Mouse (Mus musculus) ovary, postnatal 36 days (tissue): Measurements from ENCODE around the gene Cyth3.

ENCODE experiments used
- DNase-seq: peaks from one replicate; pipeline ENCODE4 v3.0.0; 2022; ENCODE audit warnings: low spot score, mixed read lengths

Gene Cyth3

DNA sequence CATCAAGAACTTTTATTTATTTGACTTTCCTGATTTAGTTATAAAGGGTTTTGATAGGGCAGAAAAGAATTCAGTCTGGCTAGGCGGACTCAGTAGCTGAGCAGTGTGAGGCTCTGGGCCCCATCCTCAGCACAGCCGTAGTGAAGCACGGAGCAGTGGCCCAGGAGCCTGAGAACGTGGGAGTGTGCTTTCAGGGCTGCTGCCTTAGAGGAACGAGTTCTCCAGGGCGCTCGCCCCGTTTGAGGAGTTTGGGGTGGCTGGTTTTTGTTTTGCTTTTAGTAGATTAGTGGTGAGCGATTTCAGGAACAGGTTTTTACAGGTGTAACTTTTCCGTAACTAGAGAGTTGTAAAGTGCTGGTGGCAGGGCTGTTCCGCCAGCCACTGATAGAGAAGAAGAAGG, 13.1 kb downstream of the Cyth3 start:
- DNase-seq: no peak

DNA sequence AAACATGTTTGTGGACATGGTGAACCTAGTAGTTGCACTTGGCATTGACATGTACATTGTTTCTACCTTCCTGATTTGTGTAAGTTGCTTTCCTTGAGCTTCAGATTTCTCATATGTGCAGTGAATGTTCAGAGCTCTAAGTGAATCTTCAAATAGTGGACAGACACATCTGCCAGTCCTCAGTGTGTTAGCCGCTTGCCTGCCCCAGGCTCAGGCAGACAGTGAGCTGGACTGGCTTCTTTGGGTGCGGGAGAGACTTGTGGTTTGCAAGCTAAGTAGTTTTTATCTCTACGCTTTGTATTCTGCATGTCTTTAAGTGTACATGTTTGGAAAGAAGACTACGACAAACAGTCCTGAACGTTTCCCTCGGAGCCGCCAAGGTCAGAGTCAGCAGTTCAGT, 13.9 kb downstream of the Cyth3 start:
- no peak for DNase-seq

DNA sequence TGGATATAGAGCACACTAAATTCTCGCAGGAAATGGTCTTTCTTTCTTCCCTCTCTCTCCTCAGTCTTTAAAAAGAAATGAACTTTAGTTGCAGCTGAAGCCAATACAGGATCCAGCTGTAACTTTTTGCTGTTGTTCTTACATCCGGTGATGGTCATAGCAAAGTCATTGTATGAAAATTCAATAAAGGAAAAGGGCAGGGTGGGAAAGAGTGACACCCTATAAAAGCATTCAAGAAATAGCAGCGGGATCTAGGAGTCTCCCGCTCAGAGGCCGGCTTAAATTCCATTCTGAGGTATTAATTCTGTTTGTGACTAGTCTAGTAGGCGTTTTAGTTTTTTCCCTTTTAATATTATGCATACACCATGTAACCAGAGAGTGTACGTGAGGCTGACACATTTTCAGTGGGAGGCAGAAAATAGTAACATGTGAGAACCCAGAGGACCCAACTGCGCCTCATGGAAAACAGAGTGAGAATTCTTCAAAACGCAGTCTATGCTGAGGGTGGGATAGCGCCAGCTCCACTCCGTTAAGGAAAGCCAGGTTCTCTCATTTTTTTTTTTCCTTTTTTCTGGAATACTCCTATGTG, 15.7 kb downstream of the Cyth3 start:
- DNase-seq: no peak

DNA sequence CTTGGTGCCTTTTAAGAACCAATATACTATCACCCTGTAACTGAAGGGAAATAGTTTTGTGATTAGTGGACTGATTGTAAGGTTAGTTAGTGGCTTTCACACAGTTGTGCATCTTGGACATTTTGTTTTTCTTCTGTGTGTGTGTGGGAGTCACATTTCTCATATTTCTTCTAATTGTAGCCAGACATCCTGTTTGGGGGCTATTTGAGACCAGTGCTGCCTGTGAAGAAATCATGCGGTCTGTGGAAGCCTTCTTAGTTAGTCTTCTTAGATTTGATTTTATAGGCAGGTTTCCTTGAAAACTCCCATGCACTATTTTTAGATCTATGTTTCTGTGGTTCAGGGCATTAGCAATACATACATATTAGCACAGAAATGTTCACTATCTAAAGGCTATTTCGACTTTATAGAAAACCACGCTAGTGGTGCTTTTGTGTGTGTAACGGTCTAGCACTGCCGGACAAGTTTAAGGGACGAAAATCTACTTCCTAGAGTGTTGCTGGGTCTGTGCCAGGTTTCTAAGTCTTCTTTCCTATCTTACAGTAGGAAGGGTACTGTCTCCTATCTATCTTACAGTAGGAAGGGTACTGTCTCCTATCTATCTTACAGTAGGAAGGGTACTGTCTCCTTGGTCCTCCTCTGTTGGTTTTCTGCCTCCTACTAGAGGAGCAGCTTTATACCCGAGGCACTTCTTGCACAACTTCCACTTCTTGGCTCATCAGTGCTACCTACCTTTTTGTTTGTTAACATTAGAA, 16.4 kb downstream of the Cyth3 start:
- DNase-seq: no peak

DNA sequence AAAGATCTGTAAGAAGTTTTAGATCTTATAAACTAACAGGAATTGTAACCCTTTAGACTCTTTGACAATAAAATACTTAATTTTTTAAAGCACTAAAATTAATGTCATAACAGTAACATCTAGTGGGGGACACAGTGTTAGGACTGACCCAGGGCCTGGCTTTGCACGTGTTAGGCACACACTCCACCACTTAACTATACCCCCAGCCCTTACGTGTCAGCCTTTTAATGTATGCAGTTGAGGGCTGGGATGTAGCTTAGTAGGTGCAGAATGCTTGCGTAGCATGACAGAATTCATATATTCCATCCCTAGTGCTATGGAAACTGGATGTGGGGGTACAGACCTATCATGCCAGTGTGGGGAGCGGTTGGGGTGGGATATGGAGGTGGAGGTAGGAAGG, 17.1 kb downstream of the Cyth3 start:
- no peak for DNase-seq

DNA sequence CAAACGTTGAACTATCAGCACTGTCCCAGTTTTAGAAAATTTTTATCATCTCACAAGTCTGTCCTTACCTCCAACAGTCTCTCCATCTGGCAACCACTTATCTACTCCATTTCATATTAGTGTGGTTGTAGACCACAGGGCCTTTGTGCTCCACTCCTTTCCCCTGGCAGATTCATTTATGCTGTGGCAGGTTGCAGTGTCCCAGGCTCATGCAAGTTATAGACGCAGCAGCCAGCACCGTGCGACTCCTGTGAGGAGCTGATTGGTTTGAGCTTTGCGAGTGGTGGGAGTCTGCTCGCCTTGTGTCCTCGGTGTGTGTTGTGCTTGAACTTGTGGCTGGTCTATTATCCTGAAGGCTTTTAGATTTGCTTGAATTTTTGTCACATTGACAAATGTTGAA, 17.6 kb downstream of the Cyth3 start:
- no peak for DNase-seq

DNA sequence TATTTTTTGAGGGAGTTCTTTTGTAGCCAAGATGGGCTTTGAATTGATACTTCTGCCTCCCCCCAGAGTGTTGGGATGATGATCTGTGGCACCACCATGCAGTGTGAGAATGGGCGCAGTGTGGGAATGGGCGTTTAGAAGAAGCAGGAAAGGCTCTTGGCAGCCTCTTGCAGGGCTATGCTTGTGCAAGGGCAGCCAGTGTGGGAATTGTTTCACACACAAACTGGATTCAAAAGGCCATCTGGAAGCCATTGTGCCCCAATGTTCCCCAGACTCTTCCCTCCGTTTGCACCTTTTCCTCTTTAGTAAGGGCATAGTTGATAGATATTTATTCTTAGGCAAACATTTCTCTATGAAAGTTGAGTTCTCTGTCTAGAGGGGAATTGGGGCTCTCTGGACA, 19.3 kb downstream of the Cyth3 start:
- no peak for DNase-seq

DNA sequence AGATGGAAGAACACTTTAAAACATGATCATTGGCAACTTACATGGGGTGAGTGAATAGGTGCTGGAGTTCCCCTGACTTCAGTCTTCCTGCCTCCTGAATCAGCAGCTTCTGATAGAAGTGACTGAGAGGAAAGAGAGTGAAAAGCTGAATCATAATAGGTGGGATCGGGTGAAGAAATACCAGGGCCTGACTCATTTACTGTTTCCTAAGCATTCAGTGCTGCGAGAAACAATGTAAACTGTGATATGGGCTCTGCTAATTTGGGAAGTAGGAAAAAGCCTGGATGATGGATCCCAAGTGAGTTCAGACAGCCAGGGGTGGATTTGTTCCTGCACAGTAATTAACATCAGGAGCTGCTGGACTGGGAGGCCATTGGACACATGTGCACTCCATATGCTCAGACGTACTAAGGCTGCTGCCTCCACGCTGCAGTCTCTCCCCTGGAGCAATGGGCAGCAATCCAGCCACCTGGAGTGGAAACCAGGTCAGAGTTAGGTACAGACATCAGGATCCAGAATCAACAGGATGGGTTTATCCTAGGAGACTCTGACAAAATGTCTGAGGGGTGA, 20.1 kb downstream of the Cyth3 start:
- no peak for DNase-seq

DNA sequence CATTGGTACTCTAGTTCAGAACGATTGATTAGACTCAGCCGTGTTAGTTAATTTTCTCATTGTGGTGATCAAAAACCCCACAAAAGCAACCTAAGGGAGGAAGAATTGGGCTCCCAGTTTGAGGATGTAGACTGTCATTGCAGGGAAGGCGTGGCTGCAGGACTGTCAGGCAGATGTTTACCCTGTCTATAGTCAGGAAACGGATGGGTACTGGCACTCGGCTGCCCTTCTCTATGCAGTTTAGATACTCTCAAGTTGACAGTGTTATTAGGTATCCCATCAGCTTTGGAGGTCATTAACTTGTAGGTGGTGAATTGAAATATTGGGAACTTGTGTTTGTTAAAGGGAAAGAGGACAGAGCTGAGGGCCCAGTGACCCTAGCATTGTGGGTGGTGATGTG, 23.7 kb downstream of the Cyth3 start:
- no peak for DNase-seq

DNA sequence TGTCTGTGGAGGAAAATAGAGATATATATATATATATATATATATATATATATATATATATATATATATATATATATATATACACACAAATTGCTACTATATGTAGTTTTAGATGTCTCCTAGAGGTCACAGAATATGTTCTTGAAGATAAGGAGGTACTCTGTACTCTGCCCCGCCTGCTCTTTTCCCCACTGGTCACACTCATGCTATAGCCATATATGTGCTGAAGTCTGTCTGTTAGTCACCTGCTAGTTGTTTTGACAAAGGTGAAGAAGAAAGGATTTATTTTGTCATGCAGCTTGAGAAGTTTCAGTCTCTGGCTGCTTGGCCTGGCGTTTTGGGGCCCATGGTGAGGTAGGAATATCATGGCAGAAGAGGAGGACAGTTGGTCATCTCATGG, 25.2 kb downstream of the Cyth3 start:
- DNase-seq: no peak

DNA sequence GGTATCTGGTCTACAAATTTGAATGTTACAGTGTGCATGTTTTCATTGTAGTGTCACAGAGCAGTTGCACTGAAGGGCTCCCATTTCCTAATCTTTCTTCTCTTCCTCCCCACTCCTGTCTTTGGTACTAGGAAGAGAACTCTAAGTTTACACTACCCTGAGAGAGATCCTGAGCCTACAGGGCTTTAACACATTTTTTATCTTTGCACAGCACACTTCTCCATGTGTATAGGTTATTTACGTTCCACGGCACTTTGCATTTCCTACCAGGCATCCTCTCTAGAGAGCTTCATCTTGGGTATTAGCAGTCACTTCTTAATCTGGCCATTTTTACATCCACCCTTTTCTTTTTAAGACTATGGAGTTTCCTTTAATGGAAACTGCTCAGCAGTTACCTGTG, 25.8 kb downstream of the Cyth3 start:
- no peak for DNase-seq

DNA sequence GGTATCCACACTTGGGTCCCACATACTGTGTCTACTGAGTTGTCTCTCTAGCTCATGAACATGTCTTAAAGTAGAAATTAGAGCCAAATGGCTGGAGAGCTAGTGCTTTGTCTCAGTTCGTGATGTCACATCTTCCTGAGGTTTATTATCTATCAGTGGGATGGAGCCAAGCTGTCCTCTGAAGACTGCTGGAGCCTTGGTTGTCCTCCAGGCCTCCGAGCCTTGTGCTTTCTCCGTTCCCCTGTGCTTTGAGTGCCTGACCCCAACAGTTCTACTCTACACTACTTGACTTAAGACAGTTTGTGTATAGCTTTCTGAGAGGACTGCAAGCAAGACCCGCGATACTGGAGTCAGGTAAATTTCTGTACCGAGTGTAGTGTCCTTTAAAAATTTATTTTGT, 26.9 kb downstream of the Cyth3 start:
- no peak for DNase-seq

DNA sequence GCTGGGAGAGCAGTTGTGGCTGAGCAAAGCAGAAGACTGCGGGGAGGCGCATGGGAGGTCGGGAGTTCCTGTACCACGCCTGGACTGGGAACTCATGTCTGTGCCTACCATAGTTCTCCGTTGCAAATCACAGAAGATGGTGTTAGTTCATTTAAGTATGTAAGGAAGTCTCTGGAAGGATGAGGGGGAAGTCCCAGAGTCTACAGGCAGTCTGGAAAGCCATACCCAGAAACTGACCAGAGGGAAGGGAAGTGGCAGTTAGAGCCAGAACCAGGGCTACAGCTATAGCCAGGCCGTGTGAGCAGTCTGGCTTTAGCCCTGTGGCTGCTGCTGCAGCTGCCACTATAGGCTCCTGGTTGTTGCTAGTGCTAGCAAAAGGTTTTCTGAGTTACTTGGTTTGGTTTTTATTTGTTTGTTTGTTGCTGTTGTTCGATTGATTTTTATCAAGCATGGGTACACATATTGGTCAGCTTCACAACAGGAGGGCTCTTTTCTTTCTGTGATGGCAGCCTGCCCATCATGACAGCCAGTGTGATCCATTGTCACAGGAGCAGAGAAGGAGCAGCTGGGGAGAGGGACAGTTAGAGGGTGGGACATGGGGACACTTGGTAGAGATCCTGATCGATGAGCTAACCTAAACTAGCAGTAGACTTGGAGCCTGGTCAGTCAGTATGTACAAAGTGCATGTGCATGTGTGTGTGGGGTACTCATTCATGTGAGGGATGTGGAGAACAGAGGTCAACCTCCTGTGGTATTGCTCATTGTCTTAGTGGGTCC, 29.8 kb downstream of the Cyth3 start:
- no peak for DNase-seq

DNA sequence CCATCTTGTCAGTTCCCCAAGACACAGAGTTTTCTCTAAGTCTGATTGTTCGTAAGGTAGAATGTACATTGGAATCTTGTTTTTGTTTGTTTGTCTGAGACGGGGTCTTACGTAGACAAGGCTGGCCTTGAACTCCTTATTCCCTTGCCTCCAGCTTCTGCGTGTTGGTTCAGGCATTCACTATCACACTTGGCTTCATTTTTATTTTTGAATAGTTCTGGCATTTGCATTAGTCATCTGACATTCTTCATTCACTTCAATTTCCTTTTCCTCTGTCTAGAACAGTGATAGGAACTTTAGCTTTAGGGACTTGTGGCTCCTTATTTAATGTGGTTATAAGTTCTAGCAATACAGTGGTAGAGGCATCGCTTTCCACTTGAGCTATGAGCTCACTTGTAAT, 31.2 kb downstream of the Cyth3 start:
- DNase-seq: no peak

DNA sequence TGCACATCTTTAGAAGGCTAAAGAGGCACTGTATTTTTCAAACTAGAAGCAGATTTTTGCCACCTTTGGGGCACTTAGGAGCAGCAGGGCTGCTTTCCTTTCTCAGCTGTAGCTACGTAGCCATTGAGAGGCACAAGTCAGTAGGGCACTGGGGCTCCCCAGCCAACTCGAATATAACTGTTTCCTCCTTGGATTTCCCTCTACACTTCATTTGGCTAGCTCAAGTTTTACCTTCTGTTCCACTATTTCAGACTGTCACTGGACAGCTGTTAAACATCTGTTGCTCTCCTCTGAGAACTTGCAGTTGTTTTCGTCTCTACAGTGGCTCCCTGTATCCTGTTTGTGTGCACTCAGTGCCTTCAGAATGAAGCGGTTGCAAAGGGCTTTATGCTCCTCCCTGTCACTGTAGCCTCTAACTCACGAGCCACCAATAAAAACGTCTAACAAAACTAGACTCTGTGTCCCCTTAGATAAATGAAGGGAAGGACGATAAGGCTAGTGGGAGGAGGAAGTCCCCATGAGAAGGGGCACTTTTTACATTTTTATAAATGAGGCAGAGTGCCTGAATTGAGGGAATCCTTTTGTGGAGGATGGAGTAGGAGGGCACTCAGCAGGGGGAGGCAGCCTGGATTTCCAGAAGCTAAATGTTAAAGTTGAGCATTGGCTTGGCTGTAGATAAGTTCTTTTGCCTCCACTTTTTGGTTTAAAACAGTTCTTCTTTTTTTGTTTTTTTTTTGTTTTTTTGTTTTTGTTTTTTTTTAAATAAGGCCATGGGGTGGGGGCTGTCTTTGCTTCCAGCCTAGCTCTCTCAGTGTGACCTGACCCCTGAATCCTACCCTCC, 32.6 kb downstream of the Cyth3 start:
- DNase-seq: no peak

DNA sequence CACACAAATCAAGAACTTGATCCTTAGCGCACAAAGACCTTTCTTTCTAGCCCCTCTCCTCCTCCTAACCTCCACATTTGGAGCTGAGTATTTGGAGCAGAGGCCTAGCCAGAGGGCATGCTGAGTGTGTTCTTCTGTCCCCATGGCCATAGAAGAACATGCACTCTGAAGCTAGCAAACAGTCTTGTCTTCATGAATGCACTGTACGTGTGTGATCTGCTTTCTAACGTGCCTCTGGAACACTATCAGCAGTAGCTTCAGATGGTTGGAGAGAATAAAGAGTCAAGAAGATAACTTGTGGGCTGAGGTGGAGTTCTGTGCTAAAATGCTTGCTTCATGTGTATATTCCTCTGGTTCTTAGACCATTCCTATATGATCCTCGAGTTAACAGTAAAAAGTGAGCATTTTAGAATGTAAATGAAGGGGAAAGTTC, 33.3 kb downstream of the Cyth3 start:
- DNase-seq: no peak

DNA sequence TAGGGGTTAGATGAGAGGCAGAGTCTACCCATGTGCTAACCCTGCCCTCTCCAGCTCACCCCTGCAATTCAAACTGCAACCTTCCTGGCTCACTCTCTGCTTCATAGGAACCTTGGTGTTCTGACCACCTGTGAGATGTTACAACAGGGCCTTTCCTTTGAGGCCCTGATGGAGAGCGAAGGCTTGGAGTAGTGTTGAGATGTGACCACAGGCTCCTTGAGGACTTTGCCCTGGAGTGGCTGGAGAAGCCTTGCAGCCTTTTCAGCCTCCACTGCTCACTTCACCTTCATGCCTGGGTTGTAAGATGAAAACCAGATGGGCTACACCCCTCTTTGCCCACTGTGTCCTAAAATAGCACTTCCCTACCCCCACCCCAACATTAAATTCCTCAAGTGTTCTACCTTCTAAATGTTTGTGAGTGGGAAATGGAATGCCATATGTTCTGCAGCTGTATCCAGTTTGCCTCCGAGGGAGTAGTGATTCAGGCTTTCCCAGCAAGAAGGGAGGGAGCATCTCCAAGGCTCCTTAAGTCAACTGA, 34.5 kb downstream of the Cyth3 start:
- no peak for DNase-seq

DNA sequence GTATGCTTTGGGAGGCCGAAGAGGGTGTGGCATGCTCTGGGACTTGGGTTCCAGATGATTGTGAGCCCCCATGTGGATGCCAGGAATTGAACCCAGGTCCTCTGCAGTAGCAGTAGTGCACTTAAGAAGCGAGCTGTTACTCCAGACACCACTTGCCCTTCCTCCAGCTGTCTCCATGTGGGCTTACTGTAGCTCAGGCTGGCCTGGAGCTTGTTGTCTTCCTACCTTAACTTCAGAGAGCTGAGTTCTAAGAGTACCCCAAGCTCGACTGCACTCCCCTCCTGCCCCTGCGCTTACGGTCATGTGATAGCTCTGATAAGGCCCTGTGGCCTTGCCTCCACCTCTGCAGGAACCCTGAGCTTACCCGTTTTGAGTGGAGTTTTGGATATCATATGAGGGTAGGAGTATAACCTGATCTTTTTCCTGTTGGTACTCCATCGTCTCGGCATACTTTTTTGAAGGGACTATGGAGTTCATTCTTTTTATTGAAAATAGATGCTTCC, 36.8 kb downstream of the Cyth3 start:
- DNase-seq: no peak

DNA sequence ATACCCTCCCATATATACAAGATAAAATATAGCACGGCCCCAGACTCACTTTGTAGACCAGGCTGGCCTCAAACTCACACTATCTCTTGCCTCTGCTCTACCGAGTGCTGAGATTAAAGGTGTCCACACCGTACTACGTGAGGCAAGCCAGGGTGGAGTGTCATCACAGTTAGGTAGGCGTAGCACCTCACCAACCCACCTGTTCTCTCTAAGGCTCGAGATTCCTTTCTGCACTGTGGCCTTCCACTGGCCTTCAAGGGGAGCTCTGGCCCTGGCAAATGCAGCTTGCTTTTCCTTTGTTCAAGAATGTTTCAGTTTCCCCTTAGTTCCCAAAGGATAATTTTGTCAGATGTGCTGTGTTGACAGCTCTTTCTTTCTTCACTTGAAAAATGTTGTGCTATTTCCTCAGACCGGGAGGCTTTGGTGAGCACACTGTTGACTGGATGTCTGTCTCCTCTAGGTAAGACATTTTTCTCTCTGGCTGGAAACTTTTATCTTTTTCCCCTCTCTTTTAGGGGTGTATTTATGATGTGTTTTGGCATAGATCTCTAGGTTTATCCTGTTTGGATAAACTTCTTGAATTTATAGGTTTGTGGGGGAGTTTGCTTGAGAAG, 40.9 kb downstream of the Cyth3 start:
- no peak for DNase-seq

DNA sequence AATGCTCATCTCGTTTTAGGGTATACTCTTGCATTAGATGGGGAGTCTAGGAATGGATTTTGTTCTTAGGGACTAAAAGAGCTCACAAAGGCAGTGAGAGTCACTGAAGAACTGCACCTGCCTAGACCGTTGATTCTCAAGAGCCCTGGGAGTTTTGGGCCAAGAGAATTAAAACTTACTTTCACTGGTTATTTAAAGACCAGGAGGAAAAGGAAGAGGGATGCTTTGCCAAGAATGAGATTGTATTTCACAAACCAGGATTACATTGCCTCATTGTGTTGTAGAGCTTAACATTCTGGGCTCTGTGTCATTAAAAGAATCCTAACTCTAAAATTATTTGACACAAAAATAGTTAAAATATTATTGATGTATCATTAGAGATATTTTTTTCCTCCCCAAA, 43.3 kb downstream of the Cyth3 start:
- DNase-seq: no peak

DNA sequence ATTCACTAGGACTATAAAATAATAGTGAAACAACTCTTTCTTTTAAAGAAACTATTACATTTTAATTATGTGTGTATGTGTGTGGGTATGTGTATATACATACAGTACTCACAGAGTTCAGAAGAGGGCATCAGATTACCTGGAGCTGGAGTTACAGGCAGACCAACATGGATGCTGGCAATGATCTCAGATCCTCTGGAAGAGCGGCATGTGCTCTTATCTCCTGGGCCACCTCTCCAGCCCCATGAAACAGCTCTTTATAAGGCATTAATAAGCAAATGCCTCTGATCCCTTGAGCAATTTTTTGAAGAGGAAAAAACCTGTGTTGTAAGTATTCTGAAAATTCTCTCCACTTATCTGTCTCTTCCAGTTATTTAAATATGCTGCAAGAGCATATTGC, 43.8 kb downstream of the Cyth3 start:
- no peak for DNase-seq
